Mouse (Mus musculus): ENCODE data around the gene Gpc6. TPM values are rescaled to one million over a fixed set of nuclear protein-coding genes. Genes with fewer than 3 reads are reported as not detected.

Gpc6 gene
- total and polyA plus RNA-seq, 3 experiments: not detected

DNA sequence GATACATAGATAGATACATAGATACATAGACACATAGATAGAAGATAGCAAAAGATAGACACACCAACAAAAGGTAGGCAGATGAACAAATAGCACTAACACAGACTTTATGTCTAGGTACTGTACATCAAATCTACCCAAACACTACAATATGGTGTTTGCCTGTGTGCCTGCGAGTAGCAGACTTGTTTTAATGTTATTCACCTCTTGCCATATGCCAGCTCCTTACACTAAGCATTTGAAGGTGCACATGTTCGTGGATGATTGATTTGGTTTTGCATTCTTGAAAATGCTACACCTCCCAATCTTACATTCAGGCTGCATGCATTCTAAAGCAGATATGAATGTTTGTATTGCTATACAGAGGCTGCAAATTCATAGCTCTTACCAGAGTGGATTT lies 680.6 kb downstream of the Gpc6 start:
- Histone ChIP-seq H3K4me3 (ENCODE audit: control insufficient read depth in 1 of 2, insufficient read depth in 1 of 2, low read depth in 2 of 2, low read length in 2 of 2) (no peak overlapping the region), H3K79me2 (ENCODE audit: control insufficient read depth, insufficient read depth, low read length, poor library complexity) (no peaks in the 10 kb centered on the region)
- TF ChIP-seq E2F4 (IDR thresholded peaks at IDR 0.05; ENCODE audit: borderline replicate concordance, low read depth, low read length): no peak
- TF ChIP-seq MYC (IDR thresholded peaks at IDR 0.05; ENCODE audit: low read depth, low read length): no peak
- TF ChIP-seq UBTF (IDR thresholded peaks at IDR 0.05; ENCODE audit: borderline replicate concordance, insufficient read depth, low read depth, low read length): no peak
- TF ChIP-seq TCF12 (IDR thresholded peaks at IDR 0.05; ENCODE audit: low read depth, low read length): no peak
- TF ChIP-seq EP300 (IDR thresholded peaks at IDR 0.05; ENCODE audit: low read depth in 1 of 2, low read length in 2 of 2): no peak
- TF ChIP-seq MXI1 (IDR thresholded peaks at IDR 0.05; ENCODE audit: low read depth, low read length): no peak

DNA sequence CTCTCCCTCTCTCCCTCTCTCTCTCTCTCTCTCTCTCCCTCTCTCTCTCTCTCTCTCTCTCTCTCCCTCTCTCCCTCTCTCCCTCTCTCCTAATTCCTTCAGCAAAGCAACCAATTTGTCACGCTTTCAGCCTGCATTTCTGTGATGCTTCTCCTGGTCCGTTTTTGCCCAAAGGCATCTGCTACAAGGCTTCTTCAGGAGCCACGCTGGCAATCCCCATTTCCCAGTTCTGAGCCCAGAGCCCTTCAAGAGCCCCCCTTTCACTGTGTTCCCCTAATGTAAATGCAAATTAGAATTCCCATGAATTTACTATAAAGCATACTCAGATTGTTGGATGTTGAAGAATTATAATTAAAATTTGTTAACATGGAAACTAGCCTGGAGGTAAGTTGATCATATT lies 686.0 kb downstream of the Gpc6 start:
- no peak overlapping the region for H3K27ac ChIP-seq (ENCODE audit: control insufficient read depth, low read depth, low read length)
- no peaks in the 10 kb centered on the region for H3K79me2 ChIP-seq (ENCODE audit: control insufficient read depth, insufficient read depth, low read length, poor library complexity)
- DNase-seq (ENCODE audit: low read depth, low spot score): no peak
- no peaks in the 10 kb centered on the region for H3K36me3 ChIP-seq (ENCODE audit: control insufficient read depth in 1 of 2, insufficient read depth in 2 of 2, low read length in 2 of 2)
- no peak overlapping the region for H3K4me3 ChIP-seq (ENCODE audit: control insufficient read depth in 1 of 2, insufficient read depth in 1 of 2, low read depth in 2 of 2, low read length in 2 of 2)
- no peaks in the 10 kb centered on the region for H3K27me3 ChIP-seq (ENCODE audit: control insufficient read depth in 1 of 2, insufficient read depth in 2 of 2, low read length in 2 of 2)
- no peak overlapping the region for H3K9ac ChIP-seq (ENCODE audit: control insufficient read depth, low read depth, low read length, poor library complexity, severe bottlenecking)
- TF ChIP-seq SMC3 (IDR thresholded peaks at IDR 0.05; ENCODE audit: low read depth, low read length): no peak
- TF ChIP-seq NRF1 (IDR thresholded peaks at IDR 0.05; ENCODE audit: insufficient read depth, low read depth, low read length, poor library complexity, severe bottlenecking): no peak
- TF ChIP-seq JUND (IDR thresholded peaks at IDR 0.05; ENCODE audit: low read depth, low read length): no peak
- TF ChIP-seq MEF2A (IDR thresholded peaks at IDR 0.05; ENCODE audit: extremely low read depth, insufficient replicate concordance, low read depth, low read length, poor library complexity, severe bottlenecking): no peak
- TF ChIP-seq CTCF (IDR thresholded peaks at IDR 0.05 in 2 of 3, conservative IDR thresholded peaks at IDR 0.05 in 1 of 3; ENCODE audit: control insufficient read depth in 1 of 3, insufficient read depth in 1 of 3, low read depth in 2 of 3, low read length in 3 of 3, poor library complexity in 1 of 3, severe bottlenecking in 1 of 3): no peak
- TF ChIP-seq ETS1 (IDR thresholded peaks at IDR 0.05; ENCODE audit: low read depth, low read length): no peak
- TF ChIP-seq TAL1 (IDR thresholded peaks at IDR 0.05; ENCODE audit: low read length): no peak
- TF ChIP-seq POLR2AphosphoS2 (IDR thresholded peaks at IDR 0.05; ENCODE audit: low read length): no peak
- no peak for TF ChIP-seq ZMIZ1 (IDR thresholded peaks at IDR 0.05; ENCODE audit: low read depth, low read length)
- TF ChIP-seq POLR2A (IDR thresholded peaks at IDR 0.05; ENCODE audit: control insufficient read depth in 1 of 2, insufficient read depth in 1 of 2, low read depth in 1 of 2, low read length in 2 of 2, poor library complexity in 1 of 2): no peak
- no peak for TF ChIP-seq ZKSCAN1 (IDR thresholded peaks at IDR 0.05; ENCODE audit: low read depth, low read length)
- no peak for TF ChIP-seq ZNF384 (IDR thresholded peaks at IDR 0.05; ENCODE audit: low read depth, low read length)
- no peaks in the 10 kb centered on the region for H3K9me3 ChIP-seq (replicated peaks; ENCODE audit: insufficient read depth, low read length)
- no peaks in the 10 kb centered on the region for H3K4me1 ChIP-seq (ENCODE audit: control insufficient read depth in 1 of 2, insufficient read depth in 2 of 2, low read length in 2 of 2)

More for the DNA sequence above, 680.6 kb downstream of the Gpc6 start:
- no peak overlapping the region for H3K9ac ChIP-seq (ENCODE audit: control insufficient read depth, low read depth, low read length, poor library complexity, severe bottlenecking)
- no peak overlapping the region for H3K27ac ChIP-seq (ENCODE audit: control insufficient read depth, low read depth, low read length)
- no peaks in the 10 kb centered on the region for H3K9me3 ChIP-seq (replicated peaks; ENCODE audit: insufficient read depth, low read length)
- no peaks in the 10 kb centered on the region for H3K4me1 ChIP-seq (ENCODE audit: control insufficient read depth in 1 of 2, insufficient read depth in 2 of 2, low read length in 2 of 2)
- H3K27me3 ChIP-seq (ENCODE audit: control insufficient read depth in 1 of 2, insufficient read depth in 2 of 2, low read length in 2 of 2): no peaks in the 10 kb centered on the region
- no peaks in the 10 kb centered on the region for H3K36me3 ChIP-seq (ENCODE audit: control insufficient read depth in 1 of 2, insufficient read depth in 2 of 2, low read length in 2 of 2)
- no peak for DNase-seq (ENCODE audit: low read depth, low spot score)
